Mouse (Mus musculus) liver, adult (tissue): Measurements from ENCODE around the gene Gm38431.

ENCODE experiments used
- GATA4 ChIP-seq: IDR thresholded peaks from 2 replicates; pipeline ENCODE4 v1.6.1; 2014; ENCODE audit warnings: mild to moderate bottlenecking, low read length; ENCODE audit not compliant: insufficient replicate concordance

Gene Gm38431

DNA sequence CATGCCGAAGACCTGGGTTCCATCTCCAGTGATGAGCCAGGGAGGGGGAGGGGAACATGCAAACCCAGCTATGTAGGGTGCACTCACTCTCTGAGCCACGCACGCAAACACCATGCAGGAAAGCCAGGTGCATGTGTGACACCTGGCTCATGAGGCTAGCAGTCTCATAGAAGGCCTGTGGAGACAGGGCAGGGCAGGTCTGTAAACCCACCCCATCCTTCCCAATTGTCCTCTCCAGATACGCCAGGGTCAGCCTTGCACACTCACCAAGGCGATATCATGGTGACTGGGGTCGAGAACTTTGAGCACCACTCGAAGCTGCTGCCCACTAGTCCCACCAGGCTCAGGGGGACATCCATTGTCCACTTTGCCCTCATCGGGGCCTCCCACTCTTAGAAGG, 23.3 kb upstream of the Gm38431 start:
- no peak for TF ChIP-seq GATA4

DNA sequence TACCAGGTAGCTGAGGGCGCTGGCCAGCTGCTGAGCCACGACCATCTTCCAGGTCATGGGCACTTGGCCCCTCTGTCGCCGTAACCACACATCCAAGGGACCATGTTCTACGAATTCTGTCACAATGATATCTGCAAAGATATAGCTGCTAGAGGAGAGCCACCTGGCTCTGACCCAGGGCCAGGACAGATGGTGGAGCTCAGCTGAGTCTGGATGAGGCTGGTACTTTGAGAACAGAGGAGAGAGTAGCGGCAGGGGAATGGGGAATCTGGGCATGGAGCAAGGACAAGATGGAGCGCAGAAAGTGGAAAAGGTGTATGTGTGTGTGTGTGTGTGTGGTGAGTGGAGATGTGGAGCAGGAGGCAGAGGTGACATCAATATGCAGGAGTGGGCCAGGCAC, 22.4 kb upstream of the Gm38431 start:
- no peak for TF ChIP-seq GATA4

DNA sequence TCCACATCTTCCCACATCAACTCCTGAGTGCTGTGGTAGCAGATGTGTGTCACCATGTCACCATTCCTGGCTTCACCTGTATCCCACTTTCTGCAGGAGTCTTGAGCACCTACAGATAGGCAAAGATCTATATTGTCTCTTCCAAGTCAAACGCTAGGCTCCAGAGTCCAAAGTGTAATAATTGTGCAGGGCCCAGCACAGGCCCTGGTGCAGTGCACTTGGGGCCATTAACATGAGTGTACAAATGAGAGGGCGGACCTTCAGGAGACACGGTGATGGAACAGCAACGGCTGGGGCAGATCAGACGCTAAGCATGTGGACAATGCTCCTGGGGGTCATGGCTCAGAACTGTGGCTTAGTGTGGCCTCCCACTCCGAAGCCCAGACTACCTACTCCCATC, 22.0 kb upstream of the Gm38431 start:
- no peak for TF ChIP-seq GATA4

- TF ChIP-seq GATA4, result no peak
Measured at GRCm38 (mm10) chr9:21107607-21108237, 15.9 kb upstream of the Gm38431 start.

DNA sequence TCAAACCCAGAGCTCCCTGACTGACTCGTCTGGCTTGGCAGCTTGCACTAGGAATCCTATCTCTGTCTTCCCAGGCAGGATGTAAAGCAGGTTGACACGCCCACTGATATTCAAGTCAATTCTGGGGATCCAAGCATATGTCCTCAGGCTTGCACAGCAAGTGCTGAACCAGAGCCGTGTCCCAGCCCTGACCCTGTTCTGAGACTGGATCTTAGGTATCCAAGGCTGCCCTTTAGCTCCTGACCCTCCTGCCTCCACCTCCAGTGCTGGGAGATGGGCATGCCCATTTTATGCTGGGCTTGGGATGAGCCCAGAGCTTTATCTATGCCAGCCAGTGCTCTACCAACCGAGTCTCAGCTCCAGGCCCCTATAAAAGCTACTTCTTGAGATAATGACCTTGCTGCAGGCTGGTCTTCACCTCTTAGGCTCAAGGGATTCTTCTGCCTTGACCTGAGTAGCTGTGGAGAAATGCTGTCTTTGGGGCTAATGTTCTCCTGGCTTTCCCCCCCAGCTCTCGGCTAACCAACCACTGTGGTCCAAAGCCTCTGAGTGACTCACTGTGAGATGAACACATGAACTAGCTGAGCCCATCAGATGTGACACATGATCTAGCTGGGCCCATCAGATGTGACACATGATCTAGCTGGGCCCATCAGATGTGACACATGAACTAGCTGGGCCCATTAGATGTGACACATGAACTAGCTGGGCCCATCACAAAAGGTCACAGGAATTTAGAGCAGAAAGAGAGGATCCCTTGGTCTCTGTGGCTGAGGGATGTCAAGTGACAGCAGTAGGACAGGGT, 14.2 kb upstream of the Gm38431 start:
- TF ChIP-seq GATA4, result no peak

- no peak for TF ChIP-seq GATA4
Measured at GRCm38 (mm10) chr9:21104814-21105213, 13.0 kb upstream of the Gm38431 start.

DNA sequence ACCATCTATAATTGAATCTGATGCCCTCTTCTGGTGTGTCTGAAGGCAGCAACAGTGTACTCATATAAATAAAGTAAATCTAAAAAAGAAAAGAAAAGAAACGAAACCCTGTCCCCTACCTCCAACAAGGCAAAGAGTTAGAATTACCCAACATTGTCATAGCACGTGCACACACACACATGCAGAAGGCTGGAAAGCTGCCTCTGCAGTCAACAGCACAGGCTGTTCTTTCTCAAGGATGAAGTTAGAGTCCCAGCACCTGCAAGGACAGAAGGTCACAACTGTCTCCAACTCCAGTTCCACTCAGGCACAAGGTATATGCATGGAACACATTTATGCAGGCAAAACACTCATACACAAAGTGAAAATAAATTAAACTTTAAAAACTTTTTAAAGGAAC, 10.3 kb upstream of the Gm38431 start:
- no peak for TF ChIP-seq GATA4

- no peak for TF ChIP-seq GATA4
Measured at GRCm38 (mm10) chr9:21100447-21101161, 8.8 kb upstream of the Gm38431 start.

GRCm38 (mm10) chr9:21097793-21098192, 6.0 kb upstream of the Gm38431 start:
- no peak for TF ChIP-seq GATA4

DNA sequence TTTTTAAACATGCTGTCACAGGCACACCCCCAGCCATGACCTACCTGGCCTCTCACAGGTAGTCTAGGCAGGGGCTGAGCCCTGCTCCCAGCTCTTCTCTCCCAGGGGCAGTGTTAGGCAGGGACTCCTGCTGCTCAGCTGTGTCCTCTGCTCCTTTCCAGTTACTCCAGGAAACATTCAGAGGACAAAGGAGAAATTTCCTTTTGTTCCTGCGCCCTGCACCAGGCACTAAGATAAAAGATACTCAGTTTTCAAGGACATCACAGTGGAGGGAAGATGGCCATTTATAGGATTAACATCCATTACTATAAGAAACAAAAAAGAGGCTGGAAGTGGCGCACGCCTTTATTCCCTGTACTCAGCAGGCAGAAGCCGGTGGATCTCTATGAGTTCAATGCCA, 4.2 kb upstream of the Gm38431 start:
- TF ChIP-seq GATA4, result no peak

- no peak for TF ChIP-seq GATA4
Measured at GRCm38 (mm10) chr9:21093423-21093822, 1.6 kb upstream of the Gm38431 start.

- no peak for TF ChIP-seq GATA4
Measured at GRCm38 (mm10) chr9:21090972-21091706, 658 bp downstream of the Gm38431 start.

- no peak for TF ChIP-seq GATA4
Measured at GRCm38 (mm10) chr9:21090537-21090936, 1.3 kb downstream of the Gm38431 start.

DNA sequence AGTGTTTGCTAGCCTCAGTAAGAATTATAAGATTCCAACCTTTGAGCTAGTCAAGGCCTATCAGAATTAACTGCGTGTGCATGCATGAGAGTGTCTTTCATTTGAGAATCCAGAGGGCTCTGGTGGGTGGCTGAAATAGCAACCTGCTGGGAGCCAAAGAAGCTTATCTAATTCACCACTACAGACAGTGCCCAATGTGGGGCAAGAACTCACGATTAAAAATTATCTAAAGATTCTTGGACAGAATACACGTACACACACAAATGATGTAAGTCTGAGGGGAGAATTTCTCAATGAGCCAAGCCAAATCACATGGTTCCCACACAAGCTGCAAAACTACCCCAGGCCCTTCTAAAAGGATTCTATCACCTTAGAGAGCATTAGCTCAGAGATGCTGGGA, 8.5 kb downstream of the Gm38431 start:
- peak; percentile 62; the same call in 1 of the 2 replicates for TF ChIP-seq GATA4

GRCm38 (mm10) chr9:21081127-21081526, 10.7 kb downstream of the Gm38431 start:
- no peak for TF ChIP-seq GATA4
